Mouse (Mus musculus) liver, adult 2 months (tissue): ENCODE data around the gene Il25. TPM values are rescaled to one million over a fixed set of nuclear protein-coding genes. Genes with fewer than 3 reads are reported as not detected.

Source experiments
- DNase-seq: peaks from one replicate; pipeline ENCODE4 v3.0.0-alpha.2; 2011; ENCODE audit warnings: low read depth, low spot score; ENCODE audit errors: extremely low read depth
- H3K27ac ChIP-seq: fragments of 200-500 bp; replicated peaks from 2 replicates; pipeline ENCODE4 v1.5.1; 2012; ENCODE audit warnings: low read depth, mild to moderate bottlenecking, control low read depth, inconsistent platforms, low read length; ENCODE audit not compliant: insufficient read depth
- H3K27me3 ChIP-seq: fragments of 200-500 bp; 2 replicates; pipeline ENCODE4 v1.6.1; 2012; ENCODE audit warnings: mild to moderate bottlenecking, moderate library complexity, low read length, inconsistent platforms; ENCODE audit not compliant: control insufficient read depth, insufficient read depth
- H3K36me3 ChIP-seq: fragments of 200-500 bp; 2 replicates; pipeline ENCODE4 v1.6.1; 2012; ENCODE audit warnings: low read length, inconsistent platforms; ENCODE audit not compliant: control insufficient read depth, insufficient read depth
- H3K4me1 ChIP-seq: fragments of 200-500 bp; 2 replicates; pipeline ENCODE4 v1.6.1; 2011; ENCODE audit warnings: low read length; ENCODE audit not compliant: control insufficient read depth, insufficient read depth
- H3K4me3 ChIP-seq: fragments of 200-500 bp; 2 replicates; pipeline ENCODE4 v1.5.1; 2011; ENCODE audit warnings: low read depth, mild to moderate bottlenecking, control low read depth, low read length, moderate library complexity; ENCODE audit not compliant: insufficient read depth
- H3K79me2 ChIP-seq: fragments of 200-500 bp; 2 replicates; pipeline ENCODE4 v1.6.1; 2012; ENCODE audit warnings: inconsistent platforms, mild to moderate bottlenecking, low read length, moderate library complexity; ENCODE audit not compliant: control insufficient read depth, insufficient read depth
- H3K9ac ChIP-seq: fragments of 200-500 bp; 2 replicates; pipeline ENCODE4 v1.6.1; 2012; ENCODE audit warnings: low read depth, mild to moderate bottlenecking, control low read depth, inconsistent platforms, low read length
- CTCF ChIP-seq: fragments of 200-500 bp; IDR thresholded peaks from 2 replicates; pipeline ENCODE4 v1.5.1; 2011; ENCODE audit warnings: low read depth, low read length, control low read depth
- POLR2A ChIP-seq: fragments of 200-500 bp; IDR thresholded peaks from 2 replicates; pipeline ENCODE4 v1.6.1; 2011; ENCODE audit warnings: low read length, control low read depth; ENCODE audit not compliant: insufficient read depth; ENCODE audit errors: extremely low read depth
- WGBS: fragments of 180-500 bp; shearing (Covaris S2); methylation state at CpG from one replicate; pipeline ENCODE4 v1.1.7; 2018; 5-methylcytosine and 5-hydroxymethylcytosine counted together
- polyA plus RNA-seq: library from polyadenylated mRNA; depleted of rRNA; stranded (reverse); fragments of >200 nt; gene quantifications from 2 replicates; pipeline ENCODE4 v1.2.3, GENCODE M21; 2012; rRNA removed
- total RNA-seq: library from RNA; depleted of rRNA; stranded (reverse); fragments of >200 nt; gene quantifications from 2 replicates; pipeline ENCODE4 v1.2.3, GENCODE M21; 2014; rRNA removed

Il25 gene
- total and polyA plus RNA-seq, 2 experiments = not detected

DNA sequence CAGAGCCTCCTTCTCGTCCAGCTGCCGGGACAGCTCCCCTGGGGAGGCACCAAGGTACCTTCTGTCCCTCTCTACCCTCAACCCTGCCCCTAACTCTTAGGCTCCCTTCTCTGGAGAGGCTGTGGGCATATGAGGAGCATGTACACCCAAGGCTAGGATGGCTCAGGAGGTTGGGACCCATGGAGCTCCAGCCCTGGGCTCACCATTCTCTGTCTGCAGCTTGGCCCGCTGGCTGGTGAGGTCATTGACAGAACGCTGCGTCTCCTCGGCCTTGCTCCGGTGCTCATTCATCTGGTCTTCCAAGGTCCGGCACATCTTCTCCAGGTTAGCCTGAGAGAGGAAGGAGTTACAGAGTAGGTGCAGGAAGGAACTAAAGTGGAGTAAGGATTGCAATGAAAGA, 46.2 kb downstream of the Il25 start:
- DNase-seq = no peak
- Histone ChIP-seq H3K4me1 (no peaks in the 10 kb centered on the region), H3K27ac (no peak overlapping the region), H3K9ac (no peak overlapping the region), H3K27me3 (no peaks in the 10 kb centered on the region), H3K36me3 (no peaks in the 10 kb centered on the region), H3K79me2 (no peaks in the 10 kb centered on the region), H3K4me3 (no peak overlapping the region)
- no peak for TF ChIP-seq POLR2A
- 92% methylated on average over 8 of the region's 8 CpGs for WGBS

DNA sequence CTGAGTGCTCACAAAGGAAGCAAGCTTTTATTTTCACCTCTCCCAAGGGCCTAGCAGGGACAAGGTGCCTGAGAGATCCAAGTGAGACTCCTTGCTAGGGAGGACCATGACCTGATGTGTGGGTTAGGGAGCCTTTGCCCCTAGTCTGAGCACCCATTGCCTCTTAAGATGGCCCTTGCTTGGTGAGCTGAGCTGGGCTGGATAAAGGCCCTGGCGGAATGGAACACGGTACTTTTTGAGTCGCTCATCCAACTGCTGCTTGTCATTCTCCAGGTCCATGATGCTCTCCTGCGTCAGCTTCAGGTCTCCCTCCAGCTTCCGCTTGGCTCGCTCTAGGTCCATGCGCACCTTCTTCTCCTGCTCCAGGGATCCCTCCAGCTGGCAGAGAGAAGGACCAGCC, 49.4 kb downstream of the Il25 start:
- H3K36me3 ChIP-seq = no peaks in the 10 kb centered on the region
- H3K79me2 ChIP-seq = no peaks in the 10 kb centered on the region
- no peak overlapping the region for H3K9ac ChIP-seq
- no peaks in the 10 kb centered on the region for H3K27me3 ChIP-seq
- H3K4me1 ChIP-seq = no peaks in the 10 kb centered on the region
- no peak for DNase-seq
- TF ChIP-seq POLR2A = no peak
- TF ChIP-seq CTCF = no peak
- H3K4me3 ChIP-seq = no peak overlapping the region
- H3K27ac ChIP-seq = no peak overlapping the region
- 95% methylated on average over 7 of the region's 7 CpGs for WGBS

Other genes starting within 250 kb of the Il25 start
- gene 1700123O20Rik, start 246.5 kb upstream of the Il25 start, total RNA-seq = 30.6 and 36.0 TPM in 2 replicates
- gene 1700123O20Rik, start 246.5 kb upstream of the Il25 start, polyA plus RNA-seq = 36.7 and 39.0 TPM in 2 replicates
- gene Acin1, start 245.8 kb upstream of the Il25 start, total RNA-seq = 39.7 and 44.3 TPM in 2 replicates
- gene Acin1, start 245.8 kb upstream of the Il25 start, polyA plus RNA-seq = 39.0 and 49.1 TPM in 2 replicates
- gene Gm29776, start 233.9 kb upstream of the Il25 start, total RNA-seq = not detected in 2 replicates
- not detected in 2 replicates for gene Gm29776, start 233.9 kb upstream of the Il25 start, polyA plus RNA-seq
- 5.6 and 7.9 TPM in 2 replicates for gene Cebpe, start 220.5 kb upstream of the Il25 start, total RNA-seq
- 12.4 and 12.9 TPM in 2 replicates for gene Cebpe, start 220.5 kb upstream of the Il25 start, polyA plus RNA-seq
- 1.0 and 1.8 TPM in 2 replicates for gene Slc7a8, start 150.7 kb upstream of the Il25 start, total RNA-seq
- 2.2 and 2.9 TPM in 2 replicates for gene Slc7a8, start 150.7 kb upstream of the Il25 start, polyA plus RNA-seq
- not detected in 2 replicates for gene Rnf212b, start 118.6 kb upstream of the Il25 start, total RNA-seq
- not detected in 2 replicates for gene Rnf212b, start 118.6 kb upstream of the Il25 start, polyA plus RNA-seq
- 1.9 and 2.5 TPM in 2 replicates for gene Homez, start 61.7 kb upstream of the Il25 start, total RNA-seq
- 2.1 and 3.3 TPM in 2 replicates for gene Homez, start 61.7 kb upstream of the Il25 start, polyA plus RNA-seq
- 4.9 and 6.4 TPM in 2 replicates for gene Ppp1r3e, start 55.1 kb upstream of the Il25 start, total RNA-seq
- 7.5 and 8.7 TPM in 2 replicates for gene Ppp1r3e, start 55.1 kb upstream of the Il25 start, polyA plus RNA-seq
- 14.1 and 17.2 TPM in 2 replicates for gene Bcl2l2, start 49.3 kb upstream of the Il25 start, total RNA-seq
- gene Bcl2l2, start 49.3 kb upstream of the Il25 start, polyA plus RNA-seq = 17.3 and 19.5 TPM in 2 replicates
- gene Gm20521, start 49.3 kb upstream of the Il25 start, total RNA-seq = 0.13 TPM in 1 of 2 replicates, not detected in the other
- gene Gm20521, start 49.3 kb upstream of the Il25 start, polyA plus RNA-seq = 7.9 TPM in 1 of 2 replicates, not detected in the other
- gene Pabpn1, start 40.2 kb upstream of the Il25 start, total RNA-seq = 29.7 and 37.8 TPM in 2 replicates
- gene Pabpn1, start 40.2 kb upstream of the Il25 start, polyA plus RNA-seq = 65.4 and 89.4 TPM in 2 replicates
- gene Slc22a17, start 19.6 kb upstream of the Il25 start, total RNA-seq = 0.46 and 0.81 TPM in 2 replicates
- 1.4 and 2.7 TPM in 2 replicates for gene Slc22a17, start 19.6 kb upstream of the Il25 start, polyA plus RNA-seq
- gene Efs, start 6.6 kb upstream of the Il25 start, total RNA-seq = under 0.01 and 0.20 TPM in 2 replicates
- gene Efs, start 6.6 kb upstream of the Il25 start, polyA plus RNA-seq = 0.13 and 0.15 TPM in 2 replicates
- gene Cmtm5, start 3.6 kb downstream of the Il25 start, total RNA-seq = not detected in 2 replicates
- not detected in 2 replicates for gene Cmtm5, start 3.6 kb downstream of the Il25 start, polyA plus RNA-seq
- 0.60 TPM in 1 of 2 replicates, not detected in the other for gene Myh6, start 34.2 kb downstream of the Il25 start, total RNA-seq
- 0.02 and 0.04 TPM in 2 replicates for gene Myh6, start 34.2 kb downstream of the Il25 start, polyA plus RNA-seq
- not detected in 2 replicates for gene Gm17428, start 44.2 kb downstream of the Il25 start, total RNA-seq
- gene Gm17428, start 44.2 kb downstream of the Il25 start, polyA plus RNA-seq = not detected in 2 replicates
- gene Myh7, start 61.9 kb downstream of the Il25 start, total RNA-seq = 1.5 TPM in 1 of 2 replicates, not detected in the other
- 0.02 TPM in 1 of 2 replicates, not detected in the other for gene Myh7, start 61.9 kb downstream of the Il25 start, polyA plus RNA-seq
- 25.8 and 26.9 TPM in 2 replicates for gene Ngdn, start 82.8 kb downstream of the Il25 start, total RNA-seq
- gene Ngdn, start 82.8 kb downstream of the Il25 start, polyA plus RNA-seq = 6.9 and 8.1 TPM in 2 replicates
- 1.5 and 1.7 TPM in 2 replicates for gene Zfhx2, start 159.6 kb downstream of the Il25 start, total RNA-seq
- 1.4 and 1.7 TPM in 2 replicates for gene Zfhx2, start 159.6 kb downstream of the Il25 start, polyA plus RNA-seq
- 14.6 and 15.4 TPM in 2 replicates for gene Thtpa, start 162.1 kb downstream of the Il25 start, total RNA-seq
- gene Thtpa, start 162.1 kb downstream of the Il25 start, polyA plus RNA-seq = 8.7 and 10.9 TPM in 2 replicates
- 4.9 and 5.4 TPM in 2 replicates for gene Ap1g2, start 173.9 kb downstream of the Il25 start, total RNA-seq
- 8.7 and 15.6 TPM in 2 replicates for gene Ap1g2, start 173.9 kb downstream of the Il25 start, polyA plus RNA-seq
- gene Jph4, start 184.2 kb downstream of the Il25 start, total RNA-seq = not detected in 2 replicates
- not detected in 2 replicates for gene Jph4, start 184.2 kb downstream of the Il25 start, polyA plus RNA-seq